Mouse (Mus musculus) regulatory T cell (primary cell): ENCODE measurements around the gene Chrna9.
"Not testable (repeated sequence)": the region's sequence is repeated elsewhere in the genome, so short reads cannot be mapped to it uniquely, and the experiment has no call there.

Experiments
- in situ Hi-C: fragments of 300-600 bp; cut with MboI, MseI; formaldehyde crosslinking; loops from one replicate; pipeline ENCODE4 v1.15.1; 2025; ENCODE audit warnings: high pct_unique_total_duplicates

Chrna9 gene

DNA sequence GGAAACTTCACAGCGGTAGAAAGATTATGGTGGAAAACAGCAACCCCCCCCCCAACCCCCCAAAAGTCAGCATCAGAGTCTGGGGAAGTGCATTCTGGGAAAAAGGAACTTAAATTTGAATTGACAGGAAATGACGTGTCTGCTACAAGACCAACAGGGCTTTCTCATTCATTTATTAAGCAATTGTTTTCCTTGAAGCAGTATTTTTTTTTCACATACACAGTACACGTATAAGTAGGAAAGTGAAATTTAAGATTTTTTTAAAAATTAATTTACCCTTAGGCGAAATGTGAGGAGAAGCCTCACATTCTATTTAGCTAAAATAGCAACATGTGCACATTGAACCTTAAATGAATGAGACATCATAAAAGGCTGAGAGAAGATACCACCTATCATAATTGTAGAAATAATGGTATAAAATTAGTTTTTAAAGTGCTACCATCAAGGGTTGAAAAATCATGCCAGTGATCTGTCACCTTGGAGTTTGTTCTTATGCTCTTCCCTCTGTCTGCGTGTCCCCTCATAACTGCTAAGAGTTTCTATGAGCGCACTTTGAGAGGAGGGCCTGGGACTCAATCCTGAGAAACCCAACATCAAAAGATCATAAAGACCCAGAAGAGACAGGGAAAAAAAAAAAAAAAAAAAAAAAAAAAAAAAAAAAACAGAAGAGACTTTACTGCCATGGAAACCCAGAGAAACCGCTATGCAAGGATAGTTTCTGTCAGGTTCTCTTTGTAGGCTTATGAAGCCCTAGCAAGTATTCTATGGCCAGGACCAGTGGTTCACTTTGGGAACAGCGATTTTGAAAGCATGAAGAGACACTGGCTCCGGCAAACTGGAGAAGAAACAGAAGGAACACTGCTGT, 21.7 kb downstream of the Chrna9 start:
- in situ Hi-C loops = no loop called here

DNA sequence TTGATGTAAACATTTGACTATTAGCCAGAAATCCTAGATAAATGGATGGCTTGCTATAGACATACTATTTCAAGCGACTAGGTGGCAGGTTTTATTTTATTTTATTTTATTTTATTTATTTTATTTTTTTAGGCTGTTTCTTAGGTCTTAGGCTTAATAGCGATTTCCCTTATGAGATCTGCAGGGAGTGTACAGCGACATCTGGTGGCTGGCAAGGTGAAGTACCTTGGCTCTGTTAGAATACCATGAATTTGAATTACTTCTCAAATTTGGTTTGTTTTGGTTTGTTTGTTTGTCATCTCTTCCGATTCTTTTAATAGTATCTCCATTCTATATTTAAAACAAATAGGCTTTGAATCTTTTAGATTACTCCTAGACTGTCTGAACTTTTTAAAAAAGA, 23.9 kb downstream of the Chrna9 start:
- in situ Hi-C loops = no loop called here

DNA sequence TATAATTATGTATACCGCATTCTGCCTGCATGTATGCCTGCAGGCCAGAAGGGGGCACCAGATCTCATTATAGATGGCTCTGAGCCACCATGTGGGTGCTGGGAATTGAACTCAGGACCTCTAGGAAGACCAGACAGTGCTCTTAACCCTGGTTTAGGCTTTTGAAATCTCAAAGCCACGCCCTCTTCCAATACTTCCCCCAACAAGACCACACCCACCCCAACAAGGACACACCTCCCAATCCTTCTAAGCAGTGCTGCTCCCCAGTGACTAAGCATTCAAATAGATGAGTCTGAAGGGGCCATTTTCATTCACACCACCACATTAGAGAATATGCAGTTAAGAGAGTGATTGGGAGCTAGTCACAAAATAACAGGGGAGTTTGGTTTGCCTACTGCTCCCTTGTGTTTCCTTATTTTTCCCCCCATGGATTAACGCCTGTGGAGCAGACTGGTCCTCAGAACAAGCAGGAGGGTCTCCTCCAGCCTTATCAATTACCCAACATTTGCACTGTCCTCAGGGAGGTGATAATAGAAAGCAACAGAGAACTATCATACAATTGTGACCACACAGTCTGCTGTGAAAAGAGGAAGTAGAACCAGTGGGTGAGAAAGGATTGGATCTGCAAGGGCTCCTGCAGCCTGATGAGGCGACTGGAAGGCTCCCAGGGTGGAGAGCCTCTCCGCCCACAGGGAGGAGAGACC, 25.3 kb downstream of the Chrna9 start:
- in situ Hi-C loops = loop anchor here (5.0 to 10.0 kb wide), 2 partner anchors 102 to 275 kb away; no protein-coding TSS in a partner anchor

DNA sequence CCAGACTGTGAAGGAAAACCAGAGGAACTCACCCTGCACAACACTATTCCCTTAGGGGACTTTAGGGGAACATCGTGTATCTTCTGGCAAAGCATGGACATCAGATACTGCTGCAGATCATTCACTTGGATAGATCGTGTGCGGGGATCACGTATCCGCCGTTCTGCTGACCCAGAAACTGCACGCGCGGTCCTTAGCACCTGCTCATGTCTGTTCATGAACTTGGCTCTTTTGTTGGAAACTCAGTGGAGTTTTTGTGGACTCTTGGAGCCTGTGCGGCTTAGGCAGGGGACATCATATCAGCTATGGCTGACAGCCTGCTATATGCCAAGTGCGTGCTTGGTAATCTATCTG, 25.9 kb downstream of the Chrna9 start:
- in situ Hi-C loops = loop anchor here (5.0 to 10.0 kb wide), 2 partner anchors 102 to 274 kb away; no protein-coding TSS in a partner anchor

DNA sequence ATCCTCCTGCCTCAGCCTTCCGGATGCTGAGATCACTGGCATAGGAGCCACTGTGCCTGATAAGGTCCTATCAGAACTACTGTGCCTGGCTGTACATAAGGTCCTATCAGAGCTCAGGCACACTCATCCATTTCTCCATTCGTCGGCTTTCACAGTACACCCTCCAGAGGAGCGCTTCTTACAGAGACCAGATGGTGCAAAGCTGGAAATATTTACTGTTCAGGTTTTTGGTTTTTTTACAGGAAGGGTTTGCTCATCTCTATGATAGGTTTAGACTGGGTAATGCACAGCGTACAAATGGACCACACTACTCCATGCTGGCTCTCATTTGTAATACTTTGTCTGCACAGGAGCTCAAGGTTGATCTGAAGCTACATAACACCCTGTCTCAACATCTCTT, 28.6 kb downstream of the Chrna9 start:
- in situ Hi-C loops = loop anchor here (5.0 to 10.0 kb wide), 2 partner anchors 99 to 272 kb away; no protein-coding TSS in a partner anchor

DNA sequence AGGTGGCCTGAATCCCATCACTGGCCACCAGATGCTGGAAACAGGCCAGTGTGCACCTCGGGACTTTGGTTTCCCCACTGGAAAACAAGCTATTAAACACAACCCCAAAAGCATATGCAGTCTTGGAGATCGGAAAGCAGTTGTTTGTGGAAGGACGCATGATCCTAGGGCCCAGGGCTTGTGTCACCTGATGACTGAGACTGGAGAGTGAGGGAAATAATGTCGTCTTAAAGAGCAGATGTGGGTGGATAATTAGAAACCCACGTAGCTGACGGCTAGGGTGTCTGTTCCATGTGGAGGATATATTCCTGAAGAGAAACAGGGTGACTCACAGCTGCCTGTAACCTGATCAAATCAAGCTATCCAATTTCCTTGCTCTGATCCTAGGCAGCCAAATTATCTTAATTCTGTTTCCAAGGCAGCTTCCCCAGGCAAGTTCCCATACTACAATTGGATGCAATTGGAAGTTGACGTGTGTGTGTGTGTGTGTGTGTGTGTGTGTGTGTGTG, 31.1 kb downstream of the Chrna9 start:
- in situ Hi-C loops = loop anchor here (10.0 kb wide), 1 partner anchor 269 kb away; no protein-coding TSS in a partner anchor

DNA sequence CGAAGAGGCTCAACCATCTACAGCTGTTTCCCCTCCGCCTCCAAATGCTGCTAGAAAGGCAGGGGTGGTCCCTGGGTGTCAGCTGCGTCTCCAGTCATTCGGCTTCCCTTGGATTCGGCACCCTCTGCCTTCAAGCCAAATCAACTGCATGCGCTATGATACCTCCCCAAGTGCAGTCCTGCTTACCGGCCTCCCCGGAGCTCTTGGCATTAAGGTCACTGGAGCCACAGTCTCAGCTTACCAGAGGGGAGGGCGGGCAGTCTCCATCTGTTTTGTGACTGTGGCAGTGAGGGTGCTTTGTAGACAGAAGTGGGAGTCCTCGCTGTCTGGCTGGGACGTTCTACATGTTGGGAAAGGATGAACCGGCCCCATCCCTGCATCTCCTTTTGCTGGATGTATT, 32.4 kb downstream of the Chrna9 start:
- in situ Hi-C loops = loop anchor here (10.0 kb wide), 1 partner anchor 268 kb away; no protein-coding TSS in a partner anchor

DNA sequence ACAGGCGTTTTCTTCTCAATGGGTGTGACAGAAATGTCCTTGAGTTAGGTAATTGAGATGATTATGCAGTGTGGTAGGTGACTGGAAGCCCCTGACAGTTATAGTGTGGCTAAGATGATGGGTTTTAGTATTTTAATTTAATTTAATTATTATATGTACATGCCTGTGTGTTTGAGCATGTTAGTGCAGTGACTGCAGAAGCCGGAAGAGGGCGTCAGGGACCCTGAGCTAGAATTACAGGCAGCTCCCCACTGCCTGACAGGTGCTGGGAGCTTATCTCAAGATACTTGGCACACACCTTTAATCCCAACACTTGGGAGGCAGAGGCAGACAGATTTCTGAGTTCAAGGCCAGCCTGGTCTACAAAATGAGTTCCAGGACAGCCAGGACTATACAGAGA, 33.3 kb downstream of the Chrna9 start:
- in situ Hi-C loops = loop anchor here (10.0 kb wide), 1 partner anchor 267 kb away; no protein-coding TSS in a partner anchor

DNA sequence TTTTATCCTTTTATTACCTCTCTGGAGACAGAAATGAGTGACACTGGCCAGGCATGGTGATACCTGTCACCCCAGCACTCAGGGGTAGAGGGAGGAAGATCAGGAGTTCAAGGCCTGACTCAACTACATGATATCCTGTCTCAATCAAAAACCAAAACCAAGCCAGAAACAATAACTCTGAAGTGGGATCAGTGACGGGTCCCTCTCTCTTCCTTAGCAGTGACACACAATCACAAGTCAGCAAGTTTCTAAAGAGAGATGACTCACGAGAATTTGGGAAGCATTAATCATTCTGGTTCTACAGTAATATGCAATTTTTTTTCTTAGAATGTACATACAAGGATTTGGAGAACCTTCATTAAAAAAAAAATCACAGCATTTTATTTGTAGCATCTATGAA, 38.5 kb downstream of the Chrna9 start:
- in situ Hi-C loops = no loop called here

DNA sequence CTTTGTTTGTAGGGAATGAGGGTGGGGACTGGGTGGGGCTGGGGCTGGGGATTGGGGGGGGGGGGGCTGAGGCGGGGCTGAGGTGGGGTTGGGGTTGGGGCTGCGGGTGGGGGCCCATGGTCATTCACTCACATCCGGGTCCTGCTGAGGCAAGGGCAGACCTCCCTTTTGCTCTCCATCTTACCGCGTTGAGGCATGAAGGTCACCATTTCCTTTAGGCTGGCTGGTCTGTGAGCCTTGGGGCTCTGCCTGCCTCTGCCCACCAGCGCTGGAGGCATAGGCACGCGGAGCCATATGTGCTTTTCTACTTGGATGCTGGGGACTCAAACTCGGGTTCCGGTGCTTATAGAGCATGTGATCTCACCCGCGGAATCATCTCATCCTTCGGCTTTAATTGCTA, 41.0 kb downstream of the Chrna9 start:
- in situ Hi-C loops = no loop called here

DNA sequence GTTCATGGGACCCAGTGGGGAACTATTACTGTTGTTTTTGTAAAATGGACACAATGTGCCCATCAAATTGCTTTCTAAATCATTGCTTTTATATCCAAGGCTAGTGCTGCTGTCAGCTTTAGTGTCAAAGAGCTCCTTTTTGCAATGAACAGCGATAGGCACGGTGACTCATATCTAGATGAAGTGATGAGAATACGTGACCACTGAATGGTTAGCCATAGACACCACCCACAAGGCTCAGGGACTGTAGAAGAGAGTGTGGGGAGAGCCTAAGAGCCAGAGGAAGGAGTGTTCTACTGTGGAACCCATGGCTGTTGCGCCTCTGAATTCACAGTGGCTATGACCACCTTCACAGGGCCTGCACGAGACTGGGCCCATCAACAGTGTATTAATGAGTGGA, 51.7 kb downstream of the Chrna9 start:
- in situ Hi-C loops = no loop called here

DNA sequence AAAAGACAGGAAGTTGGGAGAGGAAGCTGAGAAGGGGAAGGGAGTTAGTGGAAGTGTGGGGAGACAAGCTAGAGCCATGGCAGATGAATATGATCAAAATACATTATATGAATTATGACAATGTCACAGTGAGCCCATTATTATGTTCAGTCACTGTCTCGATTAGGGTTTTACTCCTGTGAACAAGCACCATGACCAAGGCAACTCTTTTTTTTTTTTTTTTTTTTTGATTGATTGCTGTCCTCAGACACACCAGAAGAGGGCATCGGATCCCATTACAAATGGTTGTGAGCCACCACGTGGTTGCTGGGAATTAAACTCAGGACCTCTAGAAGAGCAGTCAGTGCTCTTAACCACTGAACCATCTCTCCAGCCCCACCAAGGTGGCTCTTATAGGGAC, 52.3 kb downstream of the Chrna9 start:
- in situ Hi-C loops = not testable (repeated sequence)

DNA sequence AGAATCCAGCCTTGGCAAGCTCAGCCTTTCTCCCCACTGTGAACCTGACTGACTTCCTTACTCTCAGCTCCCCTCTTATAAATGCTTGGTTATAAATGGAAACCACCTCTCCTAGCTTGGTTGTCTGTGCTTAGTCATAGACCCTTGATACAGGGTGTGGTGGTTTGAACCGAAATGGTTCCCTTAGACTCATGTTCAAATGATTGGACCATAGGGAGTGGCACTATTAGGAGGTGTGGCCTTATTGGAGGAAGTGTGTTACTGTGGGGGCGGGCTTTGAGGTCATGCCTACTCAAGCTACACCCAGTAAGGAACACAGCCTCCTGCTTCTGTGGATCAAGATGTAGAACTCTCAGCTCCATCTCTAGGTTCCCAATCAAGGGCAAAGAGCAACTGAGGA, 56.5 kb downstream of the Chrna9 start:
- in situ Hi-C loops = no loop called here

DNA sequence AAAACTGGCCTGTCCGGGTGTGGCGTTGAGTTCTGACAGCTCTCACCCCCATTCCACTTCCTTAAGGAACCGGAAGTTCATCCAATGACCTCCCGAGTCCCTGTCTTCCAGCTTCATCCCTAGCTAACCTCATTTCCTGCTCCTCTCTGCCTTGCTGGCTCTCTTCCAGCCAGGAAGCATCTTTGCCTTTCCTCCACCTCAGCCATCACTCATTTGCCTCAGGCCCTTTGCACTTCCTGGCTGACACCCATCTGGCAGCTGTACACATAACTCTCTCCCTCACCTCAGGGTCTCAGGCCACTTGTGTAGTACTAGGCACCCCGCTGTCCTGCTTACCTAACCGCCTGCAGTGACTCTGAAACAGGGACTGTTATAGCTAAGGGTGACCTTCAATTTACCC, 59.9 kb downstream of the Chrna9 start:
- in situ Hi-C loops = no loop called here

DNA sequence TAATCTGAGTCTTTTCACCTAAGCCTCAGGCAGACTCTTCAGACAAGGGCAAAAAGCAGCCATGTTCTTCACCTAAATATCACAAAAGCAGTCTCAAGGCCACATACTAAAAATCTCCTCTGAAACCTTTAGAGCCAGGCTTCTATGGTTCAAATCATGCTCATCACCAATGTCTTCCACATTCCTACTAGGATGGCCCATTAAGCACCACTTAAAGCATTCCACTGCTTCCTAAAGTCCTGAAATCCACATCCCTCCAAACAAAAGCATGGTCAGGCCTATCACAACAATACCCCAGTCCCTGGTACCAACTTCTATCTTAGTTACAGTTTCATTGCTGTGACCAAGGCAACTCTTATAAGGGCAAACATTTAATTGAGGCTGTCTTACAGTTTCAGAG, 63.1 kb downstream of the Chrna9 start:
- in situ Hi-C loops = no loop called here

DNA sequence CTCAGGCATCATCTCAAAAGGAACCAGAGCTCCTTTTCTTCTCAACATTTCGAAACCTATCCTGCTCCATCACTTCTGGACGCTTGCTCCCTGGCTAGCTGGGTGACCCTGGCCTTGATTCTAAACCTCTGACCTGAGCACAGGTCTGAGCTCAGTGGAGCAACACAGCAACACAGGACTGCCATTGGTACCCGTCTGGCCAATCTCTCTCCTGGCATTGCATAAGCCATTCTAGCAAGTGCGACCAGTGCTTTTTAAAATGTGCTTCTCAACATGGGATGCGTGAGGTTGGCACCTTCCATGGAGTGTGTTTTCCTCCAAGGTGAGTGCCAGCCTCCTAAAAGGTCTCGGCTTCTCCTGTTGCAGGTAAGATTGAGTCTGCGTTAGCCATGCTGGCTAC, 64.4 kb downstream of the Chrna9 start:
- in situ Hi-C loops = no loop called here

DNA sequence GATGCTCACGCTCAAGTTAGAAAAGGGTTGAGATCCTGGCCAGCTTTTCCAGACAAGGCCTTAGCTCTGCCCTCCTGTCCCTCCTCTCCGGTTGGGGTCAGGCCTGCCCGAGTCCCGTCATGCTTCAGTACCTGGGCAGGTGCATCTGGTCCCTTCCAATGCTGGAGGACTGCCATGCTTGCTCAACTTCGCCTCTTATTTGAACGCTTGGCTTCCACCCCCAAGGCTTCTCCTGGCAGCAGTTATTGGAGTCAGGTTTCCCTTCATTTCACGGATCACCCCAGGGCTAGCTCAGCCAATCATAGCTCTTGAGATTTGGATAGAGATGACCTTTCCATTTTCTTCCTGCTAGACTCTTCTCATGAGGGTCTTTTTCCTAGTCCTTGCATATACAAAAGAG, 65.4 kb downstream of the Chrna9 start:
- in situ Hi-C loops = loop anchor here (25.0 kb wide), 1 partner anchor 612 kb away; the partner anchor contains the start of gene Apbb2

DNA sequence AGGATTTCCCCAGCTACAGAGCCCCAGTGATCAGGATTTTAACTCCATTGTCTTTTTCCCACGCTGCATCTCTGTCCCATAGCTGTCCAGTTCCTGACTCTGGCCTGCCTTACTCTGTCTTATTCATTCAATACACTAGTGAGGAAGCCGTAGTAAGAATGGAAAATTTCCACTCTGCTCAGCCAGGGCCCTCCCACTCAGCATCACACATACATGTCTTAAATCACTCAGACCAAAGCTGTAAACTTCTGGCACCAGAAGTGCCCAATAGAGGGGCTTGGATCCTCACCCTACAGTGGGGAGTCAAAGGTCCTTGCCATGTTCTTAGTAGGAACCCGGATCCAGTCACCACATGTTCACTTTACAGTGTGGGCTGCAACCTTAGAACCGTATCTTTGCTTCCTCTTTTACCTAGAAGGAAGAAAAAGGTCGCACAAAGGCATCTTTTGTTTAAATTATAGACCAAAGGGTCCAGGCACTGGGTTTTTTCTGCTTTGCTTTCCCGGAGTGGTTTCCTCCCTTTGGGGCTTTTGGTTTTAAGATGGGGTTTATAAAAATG, 65.9 kb downstream of the Chrna9 start:
- in situ Hi-C loops = loop anchor here (25.0 kb wide), 1 partner anchor 612 kb away; the partner anchor contains the start of gene Apbb2

DNA sequence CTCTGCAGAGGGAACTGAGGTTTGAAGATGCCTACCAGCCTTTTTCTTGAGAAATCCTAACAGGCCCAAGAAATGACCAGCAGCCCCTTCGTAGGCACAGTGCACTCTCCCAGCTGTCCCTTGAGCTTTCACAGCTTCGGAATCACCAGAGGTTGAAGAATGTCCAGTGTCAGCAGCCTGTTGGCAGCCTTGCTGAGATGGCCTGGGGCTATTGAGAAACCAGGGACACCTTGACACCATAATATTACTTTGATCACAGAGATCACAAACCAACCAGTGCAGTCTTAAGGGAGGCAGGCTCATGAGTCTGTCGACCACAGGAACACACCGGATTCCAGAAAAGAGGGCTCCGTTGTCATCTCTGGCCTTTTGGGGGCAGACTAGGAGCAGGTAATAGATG, 66.5 kb downstream of the Chrna9 start:
- in situ Hi-C loops = loop anchor here (25.0 kb wide), 1 partner anchor 611 kb away; the partner anchor contains the start of gene Apbb2

DNA sequence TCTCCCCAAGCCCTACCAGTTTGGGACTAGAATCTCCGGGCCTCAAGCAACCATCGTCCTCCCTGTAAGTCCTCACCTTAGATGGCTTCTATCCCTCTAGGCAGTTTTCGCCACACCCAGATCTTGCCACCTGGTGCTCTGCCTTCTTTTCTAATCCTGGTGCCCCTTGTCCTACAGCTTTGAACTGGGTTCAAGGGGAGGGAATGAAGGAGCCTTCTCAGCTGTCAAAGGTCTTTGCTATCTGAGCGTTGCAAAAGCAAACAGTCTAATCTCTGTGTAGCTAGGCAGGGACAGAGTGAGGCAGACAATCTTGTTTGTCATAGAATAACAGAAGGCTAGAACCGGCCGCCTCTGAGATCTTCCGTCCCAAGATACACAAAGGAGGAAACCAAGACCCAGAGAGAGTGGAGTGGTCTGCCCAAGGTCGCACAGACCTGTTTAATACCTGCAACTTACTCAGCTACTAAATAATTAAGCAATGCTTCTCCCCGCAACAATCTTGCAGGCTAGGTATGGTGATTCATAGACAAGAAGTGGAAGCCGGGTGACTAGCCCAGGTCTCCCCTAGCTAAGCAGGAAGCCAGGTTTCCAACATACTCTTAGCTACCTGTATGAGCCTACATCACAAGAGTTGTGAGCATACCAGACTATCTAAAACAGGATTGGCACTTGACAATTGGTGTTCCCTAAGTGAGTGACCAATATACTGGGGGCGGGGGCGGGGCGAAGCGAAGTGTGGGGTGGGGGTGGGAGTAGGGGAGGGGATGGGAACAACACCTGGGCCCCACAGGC, 69.6 kb downstream of the Chrna9 start, which contains the start of gene 9130230L23Rik:
9130230L23Rik (minus strand) TSS at position 152 of the 792 bp plus-strand sequence.
- in situ Hi-C loops = loop anchor here (25.0 kb wide), 1 partner anchor 608 kb away; the partner anchor contains the start of gene Apbb2
